Mouse (Mus musculus) ES-Bruce4 (cell line): ENCODE measurements at regions not wholly inside any gene's neighbourhood (a gene's known extent, or its start where the extent isn't known, plus 50 kb on each side); places are given as distances from the start of the nearest gene placed in this dataset.

Source experiments
- H3K27ac ChIP-seq: 2 replicates; pipeline ENCODE4 v1.5.1; 2012; ENCODE audit warnings: low read length, inconsistent platforms; ENCODE audit not compliant: insufficient read depth
- H3K27me3 ChIP-seq: 2 replicates; pipeline ENCODE4 v1.6.1; 2012; ENCODE audit warnings: mild to moderate bottlenecking, low read length, inconsistent platforms; ENCODE audit not compliant: control insufficient read depth, poor library complexity, insufficient read depth, severe bottlenecking
- H3K36me3 ChIP-seq: 2 replicates; pipeline ENCODE4 v1.6.1; 2012; ENCODE audit warnings: inconsistent platforms, mild to moderate bottlenecking, low read length, moderate library complexity; ENCODE audit not compliant: control insufficient read depth, poor library complexity, insufficient read depth, severe bottlenecking
- H3K4me1 ChIP-seq: one replicate; pipeline ENCODE4 v1.8.1; 2011; ENCODE audit warnings: low read length; ENCODE audit not compliant: control insufficient read depth, insufficient read depth
- H3K4me3 ChIP-seq: 2 replicates; pipeline ENCODE4 v1.5.1; 2011; ENCODE audit warnings: low read depth, mild to moderate bottlenecking, low read length
- H3K9ac ChIP-seq: 2 replicates; pipeline ENCODE4 v1.6.1; 2012; ENCODE audit warnings: low read depth, mild to moderate bottlenecking, inconsistent platforms; ENCODE audit not compliant: poor library complexity, severe bottlenecking
- H3K9me3 ChIP-seq: replicated peaks from 2 replicates; pipeline ENCODE4 v1.6.1; 2012; ENCODE audit warnings: mild to moderate bottlenecking, low read length, inconsistent platforms; ENCODE audit not compliant: control insufficient read depth, poor library complexity, insufficient read depth, severe bottlenecking
- CTCF ChIP-seq: IDR thresholded peaks from one replicate; pipeline ENCODE4 v1.8.1; 2011; ENCODE audit warnings: low read depth, low read length
- EP300 ChIP-seq: IDR thresholded peaks from 2 replicates; pipeline ENCODE4 v1.6.1; 2011; ENCODE audit warnings: low read depth, low read length; ENCODE audit not compliant: insufficient read depth
- POLR2A ChIP-seq: IDR thresholded peaks from one replicate; pipeline ENCODE4 v1.8.1; 2011; ENCODE audit warnings: low read length; ENCODE audit not compliant: insufficient read depth

GRCm38 (mm10) chr4:69824903-69825268, 585.4 kb downstream of the Cdk5rap2 start:
- Histone ChIP-seq H3K4me3 (no peak overlapping the region), H3K4me1 (no peaks in the 10 kb centered on the region), H3K9me3 (peaks cover 10% of the 10 kb centered on the region), H3K36me3 (no peaks in the 10 kb centered on the region), H3K9ac (no peak overlapping the region), H3K27ac (no peak overlapping the region), H3K27me3 (no peaks in the 10 kb centered on the region)
- TF ChIP-seq POLR2A (no peak), CTCF (no peak), EP300 (no peak)

- Histone ChIP-seq H3K27ac (no peak overlapping the region), H3K4me3 (no peak overlapping the region), H3K9ac (no peak overlapping the region), H3K9me3 (peaks cover 10% of the 10 kb centered on the region), H3K4me1 (no peaks in the 10 kb centered on the region), H3K36me3 (no peaks in the 10 kb centered on the region), H3K27me3 (no peaks in the 10 kb centered on the region)
- no peak for TF ChIP-seq CTCF
- no peak for TF ChIP-seq POLR2A
- peak; percentile 72; the same call in 1 of the 2 replicates for TF ChIP-seq EP300
Measured at GRCm38 (mm10) chr4:69824215-69824902, 585.9 kb downstream of the Cdk5rap2 start.

GRCm38 (mm10) chr4:69823311-69823940, 586.8 kb downstream of the Cdk5rap2 start:
- Histone ChIP-seq H3K36me3 (no peaks in the 10 kb centered on the region), H3K9me3 (peaks cover 10% of the 10 kb centered on the region), H3K4me1 (no peaks in the 10 kb centered on the region), H3K4me3 (no peak overlapping the region), H3K27me3 (no peaks in the 10 kb centered on the region), H3K9ac (no peak overlapping the region), H3K27ac (no peak overlapping the region)
- TF ChIP-seq POLR2A, result no peak
- no peak for TF ChIP-seq EP300
- no peak for TF ChIP-seq CTCF

- Histone ChIP-seq H3K36me3 (no peaks in the 10 kb centered on the region), H3K4me1 (no peaks in the 10 kb centered on the region), H3K27ac (no peak overlapping the region), H3K4me3 (no peak overlapping the region), H3K27me3 (no peaks in the 10 kb centered on the region), H3K9ac (no peak overlapping the region), H3K9me3 (peaks cover 8% of the 10 kb centered on the region)
- TF ChIP-seq POLR2A (no peak), EP300 (no peak), CTCF (no peak)
Measured at GRCm38 (mm10) chr4:69818885-69819284, 591.4 kb downstream of the Cdk5rap2 start.

GRCm38 (mm10) chr4:69785481-69786050, 624.7 kb downstream of the Cdk5rap2 start:
- no peak for TF ChIP-seq CTCF
- no peak overlapping the region for H3K4me3 ChIP-seq
- H3K9me3 ChIP-seq, result no peaks in the 10 kb centered on the region
- H3K9ac ChIP-seq, result no peak overlapping the region
- no peaks in the 10 kb centered on the region for H3K36me3 ChIP-seq
- no peak overlapping the region for H3K27ac ChIP-seq
- no peaks in the 10 kb centered on the region for H3K27me3 ChIP-seq
- no peaks in the 10 kb centered on the region for H3K4me1 ChIP-seq

- no peaks in the 10 kb centered on the region for H3K36me3 ChIP-seq
- H3K4me1 ChIP-seq, result no peaks in the 10 kb centered on the region
- no peaks in the 10 kb centered on the region for H3K27me3 ChIP-seq
Measured at GRCm38 (mm10) chr4:69781258-69781657, 629.0 kb downstream of the Cdk5rap2 start.

More at GRCm38 (mm10) chr4:69781258-69781657, 629.0 kb downstream of the Cdk5rap2 start:
- Histone ChIP-seq H3K9me3 (no peaks in the 10 kb centered on the region), H3K9ac (no peak overlapping the region), H3K4me3 (no peak overlapping the region), H3K27ac (no peak overlapping the region)
- TF ChIP-seq CTCF (no peak), POLR2A (no peak), EP300 (no peak)
